Mouse (Mus musculus) liver, adult 2 months (tissue): ENCODE measurements around the gene Gm26992. TPM values are rescaled to one million over a fixed set of nuclear protein-coding genes. Genes with fewer than 3 reads are reported as not detected.

Source experiments
- DNase-seq: peaks from one replicate; pipeline ENCODE4 v3.0.0-alpha.2; 2011; ENCODE audit warnings: low read depth, low spot score; ENCODE audit errors: extremely low read depth
- H3K27ac ChIP-seq: fragments of 200-500 bp; replicated peaks from 2 replicates; pipeline ENCODE4 v1.5.1; 2012; ENCODE audit warnings: low read depth, mild to moderate bottlenecking, control low read depth, inconsistent platforms, low read length; ENCODE audit not compliant: insufficient read depth
- H3K27me3 ChIP-seq: fragments of 200-500 bp; 2 replicates; pipeline ENCODE4 v1.6.1; 2012; ENCODE audit warnings: mild to moderate bottlenecking, moderate library complexity, low read length, inconsistent platforms; ENCODE audit not compliant: control insufficient read depth, insufficient read depth
- H3K36me3 ChIP-seq: fragments of 200-500 bp; 2 replicates; pipeline ENCODE4 v1.6.1; 2012; ENCODE audit warnings: low read length, inconsistent platforms; ENCODE audit not compliant: control insufficient read depth, insufficient read depth
- H3K4me1 ChIP-seq: fragments of 200-500 bp; 2 replicates; pipeline ENCODE4 v1.6.1; 2011; ENCODE audit warnings: low read length; ENCODE audit not compliant: control insufficient read depth, insufficient read depth
- H3K4me3 ChIP-seq: fragments of 200-500 bp; 2 replicates; pipeline ENCODE4 v1.5.1; 2011; ENCODE audit warnings: low read depth, mild to moderate bottlenecking, control low read depth, low read length, moderate library complexity; ENCODE audit not compliant: insufficient read depth
- H3K79me2 ChIP-seq: fragments of 200-500 bp; 2 replicates; pipeline ENCODE4 v1.6.1; 2012; ENCODE audit warnings: inconsistent platforms, mild to moderate bottlenecking, low read length, moderate library complexity; ENCODE audit not compliant: control insufficient read depth, insufficient read depth
- H3K9ac ChIP-seq: fragments of 200-500 bp; 2 replicates; pipeline ENCODE4 v1.6.1; 2012; ENCODE audit warnings: low read depth, mild to moderate bottlenecking, control low read depth, inconsistent platforms, low read length
- CTCF ChIP-seq: fragments of 200-500 bp; IDR thresholded peaks from 2 replicates; pipeline ENCODE4 v1.5.1; 2011; ENCODE audit warnings: low read depth, low read length, control low read depth
- POLR2A ChIP-seq: fragments of 200-500 bp; IDR thresholded peaks from 2 replicates; pipeline ENCODE4 v1.6.1; 2011; ENCODE audit warnings: low read length, control low read depth; ENCODE audit not compliant: insufficient read depth; ENCODE audit errors: extremely low read depth
- WGBS: fragments of 180-500 bp; shearing (Covaris S2); methylation state at CpG from one replicate; pipeline ENCODE4 v1.1.7; 2018; 5-methylcytosine and 5-hydroxymethylcytosine counted together
- polyA plus RNA-seq: library from polyadenylated mRNA; depleted of rRNA; stranded (reverse); fragments of >200 nt; gene quantifications from 2 replicates; pipeline ENCODE4 v1.2.3, GENCODE M21; 2012; rRNA removed
- total RNA-seq: library from RNA; depleted of rRNA; stranded (reverse); fragments of >200 nt; gene quantifications from 2 replicates; pipeline ENCODE4 v1.2.3, GENCODE M21; 2014; rRNA removed

Gene Gm26992
- total RNA-seq (not detected in 2 replicates), polyA plus RNA-seq (not detected in 2 replicates)

GRCm38 (mm10) chrX:103421710-103422109, at the start of gene Gm26992:
TSS of gene Gm26992 (plus strand) at chrX:103422010.
- DNase-seq = no peak
- Histone ChIP-seq H3K9ac (no peak within 1 kb of the TSS), H3K79me2 (no peaks in the 10 kb centered on the region), H3K27me3 (no peaks in the 10 kb centered on the region), H3K4me1 (no peaks in the 10 kb centered on the region), H3K36me3 (no peaks in the 10 kb centered on the region), H3K27ac (no peak within 1 kb of the TSS), H3K4me3 (no peak within 1 kb of the TSS)
- WGBS = 100% methylated on average over 2 of the region's 2 CpGs
- TF ChIP-seq POLR2A = no peak
- TF ChIP-seq CTCF = no peak

GRCm38 (mm10) chrX:103374250-103374649, 47.6 kb upstream of the Gm26992 start:
- TF ChIP-seq CTCF (peak; percentile 50), POLR2A (no peak)
- DNase-seq = peak; percentile 16
- no peaks in the 10 kb centered on the region for H3K79me2 ChIP-seq

GRCm38 (mm10) chrX:103384528-103384927, 37.3 kb upstream of the Gm26992 start:
- no peak overlapping the region for H3K4me3 ChIP-seq
- WGBS = 86% methylated on average over 3 of the region's 3 CpGs
- no peak overlapping the region for H3K27ac ChIP-seq
- H3K9ac ChIP-seq = no peak overlapping the region
- no peaks in the 10 kb centered on the region for H3K79me2 ChIP-seq
- TF ChIP-seq CTCF = 0 out of 2 replicates have a peak, but pooled peaks have one; percentile 7
- TF ChIP-seq POLR2A = no peak
- H3K4me1 ChIP-seq = no peaks in the 10 kb centered on the region
- H3K27me3 ChIP-seq = no peaks in the 10 kb centered on the region
- no peak for DNase-seq
- no peaks in the 10 kb centered on the region for H3K36me3 ChIP-seq

More at GRCm38 (mm10) chrX:103374250-103374649, 47.6 kb upstream of the Gm26992 start:
- WGBS = 80% methylated on average over 5 of the region's 5 CpGs
- H3K4me1 ChIP-seq = no peaks in the 10 kb centered on the region
- no peak overlapping the region for H3K9ac ChIP-seq
- H3K36me3 ChIP-seq = no peaks in the 10 kb centered on the region
- H3K4me3 ChIP-seq = no peak overlapping the region
- H3K27me3 ChIP-seq = no peaks in the 10 kb centered on the region
- H3K27ac ChIP-seq = no peak overlapping the region

GRCm38 (mm10) chrX:103388131-103388530, 33.7 kb upstream of the Gm26992 start:
- no peak overlapping the region for H3K4me3 ChIP-seq
- no peaks in the 10 kb centered on the region for H3K79me2 ChIP-seq
- DNase-seq = no peak
- H3K4me1 ChIP-seq = no peaks in the 10 kb centered on the region
- no peak for TF ChIP-seq POLR2A
- no peak for TF ChIP-seq CTCF
- no peak overlapping the region for H3K9ac ChIP-seq
- no peak overlapping the region for H3K27ac ChIP-seq
- 98% methylated on average over 3 of the region's 3 CpGs for WGBS
- no peaks in the 10 kb centered on the region for H3K36me3 ChIP-seq
- H3K27me3 ChIP-seq = no peaks in the 10 kb centered on the region

GRCm38 (mm10) chrX:103393841-103394240, 28.0 kb upstream of the Gm26992 start:
- no peak for TF ChIP-seq POLR2A
- no peak for TF ChIP-seq CTCF
- WGBS = 85% methylated on average over 1 of the region's 1 CpGs
- no peaks in the 10 kb centered on the region for H3K36me3 ChIP-seq
- no peaks in the 10 kb centered on the region for H3K79me2 ChIP-seq
- H3K9ac ChIP-seq = no peak overlapping the region
- no peak overlapping the region for H3K27ac ChIP-seq
- H3K4me3 ChIP-seq = no peak overlapping the region
- no peak for DNase-seq
- H3K27me3 ChIP-seq = no peaks in the 10 kb centered on the region
- no peaks in the 10 kb centered on the region for H3K4me1 ChIP-seq

GRCm38 (mm10) chrX:103405021-103405420, 16.8 kb upstream of the Gm26992 start:
- no peak overlapping the region for H3K4me3 ChIP-seq
- no peak for TF ChIP-seq POLR2A
- TF ChIP-seq CTCF = no peak
- no peaks in the 10 kb centered on the region for H3K4me1 ChIP-seq
- H3K27ac ChIP-seq = no peak overlapping the region
- DNase-seq = no peak
- 59% methylated on average over 12 of the region's 13 CpGs for WGBS
- H3K79me2 ChIP-seq = no peaks in the 10 kb centered on the region
- no peak overlapping the region for H3K9ac ChIP-seq
- no peaks in the 10 kb centered on the region for H3K36me3 ChIP-seq
- H3K27me3 ChIP-seq = no peaks in the 10 kb centered on the region
